Mouse (Mus musculus) heart, embryonic 11.5 days (tissue): Measurements from ENCODE around the gene Atcay. TPM values are rescaled to one million over a fixed set of nuclear protein-coding genes. Genes with fewer than 3 reads are reported as not detected.
"Not testable (repeated sequence)": the region's sequence is repeated elsewhere in the genome, so short reads cannot be mapped to it uniquely, and the experiment has no call there.

Experiments used
- ATAC-seq: fragments of 200-750 bp; cut with Nextera tagmentation; replicated peaks from 2 replicates; pipeline ENCODE4 v1.8.0; 2017; ENCODE audit warnings: moderate library complexity; ENCODE audit not compliant: insufficient number of reproducible peaks, low FRiP score, low TSS enrichment
- H3K27ac ChIP-seq: fragments of 300-500 bp; sonication (generic); 2 replicates; pipeline ENCODE4 v1.5.1; 2014; ENCODE audit warnings: mild to moderate bottlenecking, low read depth, low read length
- H3K27me3 ChIP-seq: fragments of 300-500 bp; sonication (generic); 2 replicates; pipeline ENCODE4 v1.6.1; 2014; ENCODE audit warnings: mild to moderate bottlenecking, low read length, mixed read lengths; ENCODE audit not compliant: control insufficient read depth, insufficient read depth
- H3K36me3 ChIP-seq: fragments of 300-500 bp; sonication (generic); 2 replicates; pipeline ENCODE4 v1.6.1; 2014; ENCODE audit warnings: mild to moderate bottlenecking, low read length, moderate library complexity, mixed read lengths; ENCODE audit not compliant: control insufficient read depth, insufficient read depth
- H3K4me1 ChIP-seq: fragments of 300-500 bp; sonication (generic); 2 replicates; pipeline ENCODE4 v1.6.1; 2014; ENCODE audit warnings: low read length; ENCODE audit not compliant: control insufficient read depth, insufficient read depth
- H3K4me2 ChIP-seq: fragments of 300-500 bp; sonication (generic); 2 replicates; pipeline ENCODE4 v1.6.1; 2014; ENCODE audit warnings: mild to moderate bottlenecking, moderate library complexity
- H3K4me3 ChIP-seq: fragments of 300-500 bp; sonication (generic); 2 replicates; pipeline ENCODE4 v1.5.1; 2014; ENCODE audit warnings: low read depth, low read length
- H3K9ac ChIP-seq: fragments of 300-500 bp; sonication (generic); 2 replicates; pipeline ENCODE4 v1.6.1; 2014; ENCODE audit warnings: mild to moderate bottlenecking, low read depth, low read length, moderate library complexity
- H3K9me3 ChIP-seq: fragments of 300-500 bp; sonication (generic); replicated peaks from 2 replicates; pipeline ENCODE4 v1.6.1; 2016; ENCODE audit warnings: low read length; ENCODE audit not compliant: control insufficient read depth
- WGBS: fragments of 180-500 bp; shearing (Covaris S2); extraction: QIAGEN DNeasy Blood & Tissue Kit; methylation state at CpG from one replicate; pipeline ENCODE4 v1.1.7; 2014; ENCODE audit not compliant: insufficient replicate concordance; 5-methylcytosine and 5-hydroxymethylcytosine counted together
- polyA plus RNA-seq: library from polyadenylated mRNA; unstranded; fragments of >200 nt; fragmentation: Nextera tagmentation; extraction: Ambion mirVana; gene quantifications from 2 replicates; pipeline ENCODE4 v1.2.1, GENCODE M21; 2014

Atcay gene
- polyA plus RNA-seq, 1 experiment from 2014 or later = 0.60 TPM

DNA sequence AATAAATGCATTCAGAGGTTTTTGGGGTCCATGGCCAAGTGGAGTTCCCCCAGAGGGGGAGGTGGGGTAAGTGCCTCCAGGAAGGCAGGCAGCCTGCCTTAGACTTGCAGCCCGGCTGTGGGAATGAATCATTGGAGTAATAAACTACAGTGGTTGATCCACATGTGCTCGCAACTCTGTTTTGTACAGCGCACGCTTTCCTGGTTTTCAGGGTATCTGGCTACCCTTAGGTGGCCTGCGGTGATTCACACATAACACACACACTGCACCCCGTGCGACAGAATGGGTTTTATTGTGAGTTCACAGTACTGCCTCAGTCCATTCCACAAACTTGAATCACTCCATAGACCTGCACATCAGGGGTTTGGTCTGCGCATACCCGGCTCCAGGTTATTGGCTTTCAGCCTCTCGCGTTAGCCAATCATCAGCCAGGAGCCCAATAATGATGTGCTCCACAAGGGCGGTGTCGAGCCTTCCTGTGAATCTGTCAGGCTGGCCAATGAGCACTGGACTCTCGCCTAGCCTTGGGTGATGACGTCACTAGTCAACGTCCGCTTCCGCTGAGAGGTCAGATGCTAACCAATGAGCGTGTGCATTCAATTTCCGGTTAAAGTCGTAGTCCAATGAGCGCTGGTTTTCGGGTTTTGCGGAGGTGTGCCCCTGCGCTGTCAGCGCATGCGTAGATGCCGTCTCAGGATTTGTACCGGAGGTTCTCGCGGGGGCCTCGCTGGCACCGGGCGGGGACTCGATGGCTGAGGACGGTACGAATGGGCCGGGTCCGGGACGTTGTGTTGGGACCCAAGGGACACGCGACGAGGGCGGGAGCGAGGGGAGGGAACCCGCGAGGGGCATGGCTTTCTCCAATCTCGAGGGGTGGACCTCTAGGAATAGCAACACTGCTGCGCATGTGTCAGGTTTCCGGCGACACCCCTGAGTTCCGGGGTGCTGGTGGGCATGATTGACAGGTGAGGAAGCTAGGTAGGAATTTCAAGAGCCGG, 48.0 kb downstream of the Atcay start, which contains the start of gene Dapk3:
Dapk3 (plus strand) TSS at position 670 of the 998 bp plus-strand sequence.
- WGBS = 5% methylated on average over 53 of the region's 53 CpGs
- Histone ChIP-seq H3K27ac (peak within 1 kb of the TSS; percentile 91), H3K9me3 (no peaks in the 10 kb centered on the region), H3K36me3 (peaks cover 52% of the 10 kb centered on the region), H3K4me3 (peak within 1 kb of the TSS; percentile 62), H3K4me2 (peak within 1 kb of the TSS; percentile 68), H3K4me1 (peaks cover 30% of the 10 kb centered on the region), H3K27me3 (no peaks in the 10 kb centered on the region), H3K9ac (peak within 1 kb of the TSS; percentile 79)
- peak; percentile 85 for ATAC-seq

DNA sequence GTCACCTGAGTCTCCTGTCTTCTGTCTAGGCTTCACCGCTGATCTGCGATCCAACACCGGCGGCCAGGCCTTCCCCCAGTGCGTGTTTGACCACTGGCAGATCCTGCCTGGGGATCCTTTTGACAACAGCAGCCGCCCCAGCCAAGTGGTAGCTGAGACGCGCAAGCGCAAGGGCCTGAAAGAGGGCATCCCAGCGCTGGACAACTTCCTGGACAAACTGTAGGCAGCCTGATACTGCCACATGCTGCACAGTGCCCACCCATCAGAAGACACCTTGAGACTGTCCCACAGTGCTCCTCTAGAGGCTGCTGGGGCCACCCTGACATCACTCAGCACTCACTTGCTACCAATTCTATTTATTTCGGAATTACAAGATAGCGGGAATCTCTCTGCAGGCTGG, 48.8 kb downstream of the Atcay start:
- not testable (repeated sequence) for H3K9me3 ChIP-seq, H3K27me3 ChIP-seq, H3K4me2 ChIP-seq, ATAC-seq, H3K4me3 ChIP-seq, H3K9ac ChIP-seq
- peaks cover 50% of the 10 kb centered on the region for H3K36me3 ChIP-seq
- peaks cover 33% of the 10 kb centered on the region for H3K4me1 ChIP-seq
- 75% methylated on average over 12 of the region's 12 CpGs for WGBS
- H3K27ac ChIP-seq = peak overlapping the region; percentile 62

DNA sequence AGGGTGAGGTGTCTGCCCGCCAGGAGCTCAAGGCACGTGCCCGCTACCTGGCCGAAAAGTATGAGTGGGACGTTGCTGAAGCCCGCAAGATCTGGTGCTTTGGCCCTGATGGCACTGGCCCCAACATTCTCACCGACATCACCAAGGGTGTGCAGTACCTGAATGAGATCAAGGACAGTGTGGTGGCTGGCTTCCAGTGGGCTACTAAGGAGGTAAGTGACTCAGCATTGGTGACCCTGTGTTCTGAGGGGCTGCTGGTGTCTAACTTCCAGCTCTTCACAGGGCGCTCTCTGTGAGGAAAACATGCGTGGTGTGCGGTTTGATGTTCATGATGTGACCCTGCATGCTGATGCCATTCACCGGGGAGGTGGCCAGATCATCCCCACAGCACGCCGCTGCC, 49.7 kb downstream of the Atcay start:
- H3K4me2 ChIP-seq = no peak overlapping the region
- no peaks in the 10 kb centered on the region for H3K27me3 ChIP-seq
- H3K27ac ChIP-seq = no peak overlapping the region
- WGBS = 94% methylated on average over 13 of the region's 13 CpGs
- no peak overlapping the region for H3K9ac ChIP-seq
- peaks cover 33% of the 10 kb centered on the region for H3K4me1 ChIP-seq
- no peaks in the 10 kb centered on the region for H3K9me3 ChIP-seq
- no peak overlapping the region for H3K4me3 ChIP-seq
- H3K36me3 ChIP-seq = peaks cover 47% of the 10 kb centered on the region
- ATAC-seq = no peak

DNA sequence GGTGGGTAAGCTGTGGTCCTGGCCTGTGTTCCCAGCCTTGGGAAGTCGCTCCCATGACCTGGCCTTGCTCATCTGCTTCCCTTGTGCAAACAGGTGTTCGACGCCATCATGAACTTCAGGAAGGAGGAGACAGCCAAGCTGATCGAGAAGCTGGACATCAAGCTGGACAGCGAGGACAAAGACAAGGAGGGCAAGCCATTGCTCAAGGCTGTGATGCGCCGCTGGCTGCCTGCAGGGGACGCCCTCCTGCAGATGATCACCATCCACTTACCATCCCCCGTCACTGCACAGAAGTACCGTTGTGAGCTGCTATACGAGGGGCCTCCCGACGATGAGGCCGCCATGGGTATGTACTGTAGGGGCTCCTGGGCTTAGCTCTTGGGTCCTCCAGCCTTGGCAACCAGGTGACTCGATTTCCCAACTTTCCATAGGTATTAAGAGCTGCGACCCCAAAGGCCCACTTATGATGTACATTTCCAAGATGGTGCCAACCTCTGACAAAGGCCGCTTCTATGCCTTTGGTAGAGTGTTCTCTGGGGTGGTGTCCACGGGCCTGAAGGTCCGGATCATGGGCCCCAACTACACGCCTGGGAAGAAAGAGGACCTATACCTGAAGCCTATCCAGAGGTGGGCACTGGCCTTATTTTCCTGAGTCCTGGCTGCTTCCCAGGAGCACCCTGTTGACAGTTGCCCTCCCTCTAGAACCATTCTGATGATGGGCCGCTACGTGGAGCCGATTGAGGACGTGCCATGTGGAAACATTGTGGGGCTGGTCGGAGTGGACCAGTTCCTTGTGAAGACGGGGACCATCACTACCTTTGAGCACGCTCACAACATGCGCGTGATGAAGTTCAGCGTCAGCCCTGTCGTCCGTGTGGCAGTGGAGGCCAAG, 50.9 kb downstream of the Atcay start:
- H3K9me3 ChIP-seq = no peaks in the 10 kb centered on the region
- WGBS = 91% methylated on average over 32 of the region's 32 CpGs
- no peak overlapping the region for H3K4me2 ChIP-seq
- H3K4me3 ChIP-seq = no peak overlapping the region
- H3K4me1 ChIP-seq = peaks cover 31% of the 10 kb centered on the region
- H3K27me3 ChIP-seq = no peaks in the 10 kb centered on the region
- H3K9ac ChIP-seq = 0 out of 2 replicates have a peak overlapping the region, but pooled peaks have one; percentile 5
- peaks cover 47% of the 10 kb centered on the region for H3K36me3 ChIP-seq
- H3K27ac ChIP-seq = peak overlapping the region; percentile 7; the same call in 1 of the 2 replicates
- ATAC-seq = no peak

DNA sequence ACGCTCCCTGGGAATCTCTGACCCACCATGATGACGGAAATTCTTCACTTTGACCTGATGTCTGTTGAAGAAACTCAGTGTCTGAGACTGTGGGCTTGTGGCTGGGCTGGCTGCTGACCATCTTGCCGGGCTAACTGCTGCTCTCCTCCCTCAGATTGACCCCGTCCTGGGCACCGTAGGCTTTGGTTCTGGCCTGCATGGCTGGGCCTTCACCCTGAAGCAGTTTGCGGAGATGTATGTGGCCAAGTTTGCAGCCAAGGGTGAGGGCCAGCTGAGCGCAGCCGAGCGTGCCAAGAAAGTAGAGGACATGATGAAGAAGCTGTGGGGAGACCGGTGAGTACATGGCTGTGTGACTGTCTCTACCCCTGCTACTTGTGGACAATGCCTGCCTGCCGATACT, 51.7 kb downstream of the Atcay start:
- H3K4me1 ChIP-seq = peaks cover 30% of the 10 kb centered on the region
- 90% methylated on average over 11 of the region's 11 CpGs for WGBS
- no peak for ATAC-seq
- H3K9ac ChIP-seq = no peak overlapping the region; the same call in 1 of the 2 replicates
- peaks cover 47% of the 10 kb centered on the region for H3K36me3 ChIP-seq
- H3K4me3 ChIP-seq = no peak overlapping the region
- no peak overlapping the region for H3K4me2 ChIP-seq
- H3K9me3 ChIP-seq = no peaks in the 10 kb centered on the region
- no peak overlapping the region for H3K27ac ChIP-seq
- H3K27me3 ChIP-seq = no peaks in the 10 kb centered on the region

DNA sequence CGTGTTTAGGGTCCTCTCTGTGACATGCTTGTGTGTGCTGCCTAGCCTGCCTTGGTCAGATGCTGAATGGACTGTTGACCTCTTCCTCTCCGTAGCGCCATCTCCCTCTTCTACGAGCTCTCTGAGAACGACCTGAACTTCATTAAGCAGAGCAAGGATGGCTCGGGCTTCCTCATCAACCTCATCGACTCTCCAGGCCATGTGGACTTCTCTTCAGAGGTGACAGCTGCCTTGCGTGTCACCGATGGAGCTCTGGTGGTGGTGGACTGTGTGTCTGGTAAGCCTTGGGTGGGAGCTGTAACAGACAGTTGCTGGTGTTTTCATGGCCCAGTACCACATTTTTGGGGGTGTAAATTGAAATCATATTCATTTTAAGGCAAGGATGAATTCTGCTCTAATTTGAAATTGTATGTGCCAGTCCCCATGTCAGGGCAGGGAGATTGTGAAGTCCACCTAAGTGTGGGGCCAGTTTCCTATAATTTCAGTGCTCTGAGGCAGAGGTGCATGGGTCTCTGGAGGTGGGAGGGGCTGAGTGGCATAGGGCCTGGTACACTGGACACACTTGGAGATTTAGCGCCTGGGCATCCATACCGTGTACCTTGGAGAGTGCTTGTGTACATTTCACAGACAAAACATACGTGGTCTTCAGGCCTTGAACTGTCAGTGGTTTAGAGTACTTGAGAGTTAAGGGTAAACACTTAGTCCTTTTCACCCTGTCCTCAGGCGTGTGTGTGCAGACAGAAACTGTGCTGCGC, 52.5 kb downstream of the Atcay start:
- peak overlapping the region; percentile 100 for H3K9ac ChIP-seq
- H3K4me1 ChIP-seq = peaks cover 24% of the 10 kb centered on the region
- 66% methylated on average over 14 of the region's 14 CpGs for WGBS
- peaks cover 47% of the 10 kb centered on the region for H3K36me3 ChIP-seq
- no peaks in the 10 kb centered on the region for H3K27me3 ChIP-seq
- H3K27ac ChIP-seq = no peak overlapping the region
- ATAC-seq = no peak
- no peaks in the 10 kb centered on the region for H3K9me3 ChIP-seq
- H3K4me2 ChIP-seq = peak overlapping the region; percentile 98
- H3K4me3 ChIP-seq = peak overlapping the region; percentile 100

DNA sequence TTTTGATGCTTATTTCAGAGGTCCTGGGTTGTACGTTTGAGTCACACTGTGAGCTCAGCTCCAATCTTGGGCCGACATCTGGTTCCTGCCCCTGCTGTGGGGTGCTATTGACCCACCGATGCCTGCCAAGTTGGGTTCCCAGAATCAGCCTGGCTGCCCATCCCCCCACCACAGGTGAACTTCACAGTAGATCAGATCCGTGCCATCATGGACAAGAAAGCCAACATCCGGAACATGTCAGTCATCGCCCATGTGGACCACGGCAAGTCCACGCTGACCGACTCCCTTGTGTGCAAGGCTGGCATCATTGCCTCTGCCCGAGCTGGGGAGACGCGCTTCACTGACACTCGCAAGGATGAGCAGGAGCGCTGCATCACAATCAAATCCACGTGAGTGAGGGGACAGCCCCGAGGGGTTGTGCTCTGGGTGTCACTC, 53.1 kb downstream of the Atcay start:
- Histone ChIP-seq H3K9ac (peak overlapping the region; percentile 100), H3K36me3 (peaks cover 47% of the 10 kb centered on the region), H3K4me3 (peak overlapping the region; percentile 100), H3K4me1 (peaks cover 24% of the 10 kb centered on the region), H3K9me3 (no peaks in the 10 kb centered on the region), H3K27me3 (no peaks in the 10 kb centered on the region), H3K4me2 (peak overlapping the region; percentile 98), H3K27ac (peak overlapping the region; percentile 93)
- ATAC-seq = no peak
- 8% methylated on average over 16 of the region's 16 CpGs for WGBS
